8 mouse cellular contexts compared by ENCODE assay signal in genomic region chr1:167393281-167393680, GRCm38 (mm10). TPM values are rescaled to one million over a fixed set of nuclear protein-coding genes. Genes with fewer than 3 reads are reported as not detected.
DNase-seq lines count a peak whose midpoint lies in the region; ATAC-seq and TF ChIP-seq lines count a peak whose summit lies in the region.

No protein-coding gene starts in this region.

- H3K4me2 ChIP-seq in embryonic facial prominence, embryonic 11.5 days (ENCODE audit: low read depth, low read length) = peak overlapping the region; percentile 78
- peak overlapping the region; percentile 70 for H3K4me2 ChIP-seq in intestine, embryonic 16.5 days (ENCODE audit: low read depth, low read length)
- H3K4me2 ChIP-seq in myocyte (ENCODE audit: low read depth) = peak overlapping the region; percentile 86

- H3K4me3 ChIP-seq in gastrocnemius, adult 2 months = peak overlapping the region; percentile 82
- H3K4me3 ChIP-seq in embryonic facial prominence, embryonic 11.5 days (ENCODE audit: low read depth, low read length) = peak overlapping the region; percentile 61
- H3K4me3 ChIP-seq in intestine, embryonic 16.5 days (ENCODE audit: low read length) = peak overlapping the region; percentile 73
- H3K4me3 ChIP-seq in myocyte = peak overlapping the region; percentile 52

- ATAC-seq in embryonic facial prominence, embryonic 11.5 days (replicated peaks; ENCODE audit: insufficient number of reproducible peaks, low FRiP score, low TSS enrichment, low read depth) = peak; percentile 5; the same call in 1 of the 2 replicates
- peak; percentile 44 for ATAC-seq in intestine, embryonic 16.5 days
- ATAC-seq in CD4-positive, CD25-positive, alpha-beta regulatory T cell, adult 4 months = no peak

- no peaks in the 10 kb centered on the region for H3K9me3 ChIP-seq in embryonic facial prominence, embryonic 11.5 days (replicated peaks; ENCODE audit: control insufficient read depth, low read length)
- no peaks in the 10 kb centered on the region for H3K9me3 ChIP-seq in intestine, embryonic 16.5 days (ENCODE audit: control insufficient read depth, low read length)

- peak; percentile 34 for DNase-seq in gastrocnemius, adult 2 months
- DNase-seq in gastrocnemius, postnatal 4 days (ENCODE audit: low spot score in 2 of 2) = no peak
- peak; percentile 55 for DNase-seq in 3T3-L1 (ENCODE audit: low read depth, low spot score)
- DNase-seq in embryonic facial prominence, embryonic 11.5 days (ENCODE audit: low spot score) = peak; percentile 41
- no peak for DNase-seq in right cerebral cortex, adult 18-20 months

- peak overlapping the region; percentile 93 for H3K9ac ChIP-seq in embryonic facial prominence, embryonic 11.5 days (replicated peaks; ENCODE audit: low read length)
- H3K9ac ChIP-seq in intestine, embryonic 16.5 days (ENCODE audit: low read depth, low read length) = peak overlapping the region; percentile 86

- peak overlapping the region; percentile 95 for H3K27ac ChIP-seq in gastrocnemius, adult 2 months
- no peak overlapping the region for H3K27ac ChIP-seq in embryonic facial prominence, embryonic 11.5 days (replicated peaks; ENCODE audit: low read depth, low read length)
- peak overlapping the region; percentile 92 for H3K27ac ChIP-seq in intestine, embryonic 16.5 days (ENCODE audit: low read length)

- H3K27me3 ChIP-seq in embryonic facial prominence, embryonic 11.5 days (ENCODE audit: control insufficient read depth, insufficient read depth, low read length) = peaks cover 5% of the 10 kb centered on the region; the same call in 1 of the 2 replicates
- H3K27me3 ChIP-seq in intestine, embryonic 16.5 days (replicated peaks; ENCODE audit: control insufficient read depth, insufficient read depth, low read length) = no peaks in the 10 kb centered on the region
- H3K27me3 ChIP-seq in myocyte (ENCODE audit: control insufficient read depth, insufficient read depth, insufficient read length) = peaks cover 11% of the 10 kb centered on the region

- peak overlapping the region; percentile 39 for H3ac ChIP-seq in myocyte (ENCODE audit: control insufficient read depth, insufficient read length)

- intact Hi-C loops in gastrocnemius, adult 2 months (cut with DNase I) = loop anchor here (1.0 kb wide), 1 partner anchor 23 kb away; no protein-coding TSS in a partner anchor

- TF ChIP-seq POLR2A in myocyte (IDR thresholded peaks at IDR 0.05; ENCODE audit: insufficient read length, low read depth) = no peak

- H3K4me1 ChIP-seq in embryonic facial prominence, embryonic 11.5 days (ENCODE audit: control insufficient read depth, insufficient read depth, low read length) = peaks cover 3% of the 10 kb centered on the region; the same call in 1 of the 2 replicates
- peaks cover 17% of the 10 kb centered on the region for H3K4me1 ChIP-seq in intestine, embryonic 16.5 days (ENCODE audit: control insufficient read depth, insufficient read depth, low read length)

- WGBS in embryonic facial prominence, embryonic 11.5 days = 2% methylated on average over 15 of the region's 15 CpGs
- 1% methylated on average over 15 of the region's 15 CpGs for WGBS in intestine, embryonic 16.5 days

- no peaks in the 10 kb centered on the region for H3K36me3 ChIP-seq in embryonic facial prominence, embryonic 11.5 days (replicated peaks; ENCODE audit: control insufficient read depth, insufficient read depth, low read depth, low read length)
- H3K36me3 ChIP-seq in intestine, embryonic 16.5 days (ENCODE audit: control insufficient read depth, insufficient read depth, low read length) = no peaks in the 10 kb centered on the region
- no peaks in the 10 kb centered on the region for H3K36me3 ChIP-seq in myocyte (ENCODE audit: control insufficient read depth, insufficient read depth)

- H3K79me2 ChIP-seq in myocyte (ENCODE audit: control insufficient read depth, insufficient read depth) = no peaks in the 10 kb centered on the region

- no peak for TF ChIP-seq CTCF in gastrocnemius, adult 2 months (IDR thresholded peaks at IDR 0.05)

TF ChIP-seq in myocyte, 11 proteins besides CTCF, POLR2A, EP300 and RAD21:
- TF ChIP-seq SRF (IDR thresholded peaks at IDR 0.05; ENCODE audit: control insufficient read depth, insufficient read length, low read depth) (peak; percentile 41), MYOD1 (IDR thresholded peaks at IDR 0.05; ENCODE audit: control insufficient read depth in 1 of 3, insufficient read length in 2 of 3, low read depth in 2 of 3) (no peak)

RNA-seq across cellular contexts. Expression of gene Mgst3, which starts 0.4 kb away (rescaled TPM):
- 100 to 1,000 TPM; 147 to 151 TPM for total RNA-seq in gastrocnemius, adult 2 months (2021)
- 10 to 100 TPM; 29.3 to 31.7 TPM for total RNA-seq in gastrocnemius, postnatal 4 days (2021)
- 49.5 and 61.3 TPM in 2 replicates for polyA plus RNA-seq in embryonic facial prominence, embryonic 11.5 days (2014; fragmentation: Nextera tagmentation; extraction: Ambion mirVana)
- 379 and 381 TPM in 2 replicates for polyA plus RNA-seq in intestine, embryonic 16.5 days (2015; fragmentation: Nextera tagmentation; extraction: Ambion mirVana)
- polyA plus RNA-seq in myocyte (2012; fragmentation: generic; extraction: Trizol) = 62.0 TPM
- 1 to 10 TPM; 3.8 to 5.1 TPM for polyA plus RNA-seq in CD4-positive, CD25-positive, alpha-beta regulatory T cell, adult 4 months (2017; shearing (Covaris generic))

RNA-seq across cellular contexts. Expression of gene Aldh9a1, which starts 43.5 kb away (rescaled TPM):
- 1 to 10 TPM; 4.1 to 5.8 TPM for total RNA-seq in gastrocnemius, adult 2 months (2021)
- 10 to 100 TPM; 11.0 to 16.8 TPM for total RNA-seq in gastrocnemius, postnatal 4 days (2021)
- 46.3 and 46.7 TPM in 2 replicates for polyA plus RNA-seq in embryonic facial prominence, embryonic 11.5 days (2014; fragmentation: Nextera tagmentation; extraction: Ambion mirVana)
- 204 and 245 TPM in 2 replicates for polyA plus RNA-seq in intestine, embryonic 16.5 days (2015; fragmentation: Nextera tagmentation; extraction: Ambion mirVana)
- 17.6 TPM for polyA plus RNA-seq in myocyte (2012; fragmentation: generic; extraction: Trizol)
- 10 to 100 TPM; 70.3 to 93.0 TPM for polyA plus RNA-seq in CD4-positive, CD25-positive, alpha-beta regulatory T cell, adult 4 months (2017; shearing (Covaris generic))

Comparison
In these comparisons a context has a peak if more than half of its experiments do, and no peak if none do; other contexts are left out.
1. DNase-seq: peak in gastrocnemius, adult 2 months (single experiment), 3T3-L1 (single experiment) and embryonic facial prominence, embryonic 11.5 days (single experiment); none in gastrocnemius, postnatal 4 days (0 of 2) and right cerebral cortex, adult 18-20 months (single experiment).
2. Peak in every context shown above with its lines, with median percentiles within 50 percentile points of each other: H3K4me3 ChIP-seq and H3K4me2 ChIP-seq.